Mouse (Mus musculus) limb, embryonic 12.5 days (tissue): Measurements from ENCODE around the gene Gm2a. TPM values are rescaled to one million over a fixed set of nuclear protein-coding genes. Genes with fewer than 3 reads are reported as not detected.

Experiments used
- ATAC-seq: fragments of 200-750 bp; cut with Nextera tagmentation; 2 replicates; pipeline ENCODE4 v1.8.0; 2017; ENCODE audit warnings: low read depth, moderate TSS enrichment; ENCODE audit not compliant: insufficient number of reproducible peaks, insufficient read depth, low FRiP score, low TSS enrichment
- H3K27ac ChIP-seq: fragments of 300-500 bp; sonication (generic); 2 replicates; pipeline ENCODE4 v1.5.1; 2016; ENCODE audit warnings: mild to moderate bottlenecking, moderate library complexity
- H3K27me3 ChIP-seq: fragments of 300-500 bp; sonication (generic); 2 replicates; pipeline ENCODE4 v1.6.1; 2016; ENCODE audit warnings: mild to moderate bottlenecking, moderate library complexity
- H3K36me3 ChIP-seq: fragments of 300-500 bp; sonication (generic); 2 replicates; pipeline ENCODE4 v1.6.1; 2016; ENCODE audit warnings: mild to moderate bottlenecking, moderate library complexity
- H3K4me1 ChIP-seq: fragments of 300-500 bp; sonication (generic); replicated peaks from 2 replicates; pipeline ENCODE4 v1.6.1; 2016
- H3K4me2 ChIP-seq: fragments of 300-500 bp; sonication (generic); 2 replicates; pipeline ENCODE4 v1.6.1; 2016; ENCODE audit warnings: mild to moderate bottlenecking, moderate library complexity
- H3K4me3 ChIP-seq: fragments of 300-500 bp; sonication (generic); replicated peaks from 2 replicates; pipeline ENCODE4 v1.5.1; 2016; ENCODE audit warnings: mild to moderate bottlenecking
- H3K9ac ChIP-seq: fragments of 300-500 bp; sonication (generic); replicated peaks from 2 replicates; pipeline ENCODE4 v1.6.1; 2016; ENCODE audit warnings: mild to moderate bottlenecking, moderate library complexity
- H3K9me3 ChIP-seq: fragments of 300-500 bp; sonication (generic); 2 replicates; pipeline ENCODE4 v1.6.1; 2016; ENCODE audit warnings: mild to moderate bottlenecking, moderate library complexity
- WGBS: fragments of 180-500 bp; shearing (Covaris S2); methylation state at CpG from one replicate; pipeline ENCODE4 v1.1.7; 2016; 5-methylcytosine and 5-hydroxymethylcytosine counted together
- polyA plus RNA-seq: library from polyadenylated mRNA; unstranded; fragments of >200 nt; fragmentation: Nextera tagmentation; extraction: Ambion mirVana; gene quantifications from 2 replicates; pipeline ENCODE4 v1.2.1, GENCODE M21; 2016

The Gm2a gene
- polyA plus RNA-seq, 1 experiment from 2014 or later: 11.1 TPM

GRCm38 (mm10) chr11:55131077-55131742 is 33.3 kb downstream of the Gm2a start:
- no peaks in the 10 kb centered on the region for H3K36me3 ChIP-seq
- H3K27ac ChIP-seq: no peak overlapping the region
- H3K4me3 ChIP-seq: no peak overlapping the region
- no peaks in the 10 kb centered on the region for H3K27me3 ChIP-seq
- no peak overlapping the region for H3K9ac ChIP-seq
- 86% methylated on average over 11 of the region's 11 CpGs for WGBS
- H3K4me1 ChIP-seq: no peaks in the 10 kb centered on the region
- H3K9me3 ChIP-seq: no peaks in the 10 kb centered on the region
- ATAC-seq: no peak
- H3K4me2 ChIP-seq: no peak overlapping the region

- ATAC-seq: no peak
- WGBS: 82% methylated on average over 1 of the region's 1 CpGs
- H3K27me3 ChIP-seq: no peaks in the 10 kb centered on the region
Measured at GRCm38 (mm10) chr11:55131946-55132345, 34.0 kb downstream of the Gm2a start.

GRCm38 (mm10) chr11:55133204-55133603 is 35.3 kb downstream of the Gm2a start:
- Histone ChIP-seq H3K9me3 (no peaks in the 10 kb centered on the region), H3K27ac (no peak overlapping the region), H3K4me2 (no peak overlapping the region), H3K9ac (no peak overlapping the region), H3K36me3 (no peaks in the 10 kb centered on the region), H3K27me3 (no peaks in the 10 kb centered on the region), H3K4me1 (no peaks in the 10 kb centered on the region), H3K4me3 (no peak overlapping the region)
- 84% methylated on average over 1 of the region's 1 CpGs for WGBS
- ATAC-seq: no peak

More at GRCm38 (mm10) chr11:55131946-55132345, 34.0 kb downstream of the Gm2a start:
- Histone ChIP-seq H3K4me3 (no peak overlapping the region), H3K4me1 (no peaks in the 10 kb centered on the region), H3K36me3 (no peaks in the 10 kb centered on the region), H3K9ac (no peak overlapping the region), H3K9me3 (no peaks in the 10 kb centered on the region), H3K4me2 (no peak overlapping the region), H3K27ac (no peak overlapping the region)

GRCm38 (mm10) chr11:55134407-55134806 is 36.5 kb downstream of the Gm2a start:
- no peak overlapping the region for H3K9ac ChIP-seq
- no peak overlapping the region for H3K27ac ChIP-seq
- no peaks in the 10 kb centered on the region for H3K4me1 ChIP-seq
- H3K27me3 ChIP-seq: no peaks in the 10 kb centered on the region
- H3K4me2 ChIP-seq: no peak overlapping the region
- no peaks in the 10 kb centered on the region for H3K9me3 ChIP-seq
- H3K4me3 ChIP-seq: no peak overlapping the region
- H3K36me3 ChIP-seq: no peaks in the 10 kb centered on the region
- 89% methylated on average over 1 of the region's 1 CpGs for WGBS
- no peak for ATAC-seq

GRCm38 (mm10) chr11:55134871-55135270 is 37.0 kb downstream of the Gm2a start:
- 85% methylated on average over 5 of the region's 5 CpGs for WGBS
- Histone ChIP-seq H3K36me3 (no peaks in the 10 kb centered on the region), H3K9me3 (no peaks in the 10 kb centered on the region), H3K9ac (no peak overlapping the region), H3K27me3 (no peaks in the 10 kb centered on the region), H3K4me2 (no peak overlapping the region), H3K27ac (no peak overlapping the region), H3K4me1 (no peaks in the 10 kb centered on the region), H3K4me3 (no peak overlapping the region)
- ATAC-seq: no peak

GRCm38 (mm10) chr11:55136770-55137547 is 39.0 kb downstream of the Gm2a start:
- no peak overlapping the region for H3K9ac ChIP-seq
- H3K27me3 ChIP-seq: no peaks in the 10 kb centered on the region
- no peaks in the 10 kb centered on the region for H3K4me1 ChIP-seq
- WGBS: 82% methylated on average over 15 of the region's 15 CpGs
- H3K4me3 ChIP-seq: no peak overlapping the region
- no peak for ATAC-seq
- H3K36me3 ChIP-seq: no peaks in the 10 kb centered on the region
- H3K4me2 ChIP-seq: no peak overlapping the region
- H3K9me3 ChIP-seq: no peaks in the 10 kb centered on the region
- H3K27ac ChIP-seq: no peak overlapping the region

- Histone ChIP-seq H3K4me1 (no peaks in the 10 kb centered on the region), H3K4me2 (no peak overlapping the region), H3K9ac (no peak overlapping the region), H3K4me3 (no peak overlapping the region), H3K27ac (no peak overlapping the region), H3K36me3 (no peaks in the 10 kb centered on the region), H3K9me3 (no peaks in the 10 kb centered on the region), H3K27me3 (no peaks in the 10 kb centered on the region)
- no peak for ATAC-seq
Measured at GRCm38 (mm10) chr11:55137646-55138045, 39.7 kb downstream of the Gm2a start.

GRCm38 (mm10) chr11:55141502-55141901 is 43.6 kb downstream of the Gm2a start:
- no peak overlapping the region for H3K4me2 ChIP-seq
- no peak overlapping the region for H3K4me3 ChIP-seq
- H3K9ac ChIP-seq: no peak overlapping the region
- no peak overlapping the region for H3K27ac ChIP-seq
- WGBS: 88% methylated on average over 4 of the region's 4 CpGs
- H3K27me3 ChIP-seq: no peaks in the 10 kb centered on the region
- ATAC-seq: no peak
- no peaks in the 10 kb centered on the region for H3K36me3 ChIP-seq
- H3K4me1 ChIP-seq: 0 out of 2 replicates have a peak, but pooled peaks cover 3% of the 10 kb centered on the region
- no peaks in the 10 kb centered on the region for H3K9me3 ChIP-seq

- no peaks in the 10 kb centered on the region for H3K27me3 ChIP-seq
- H3K27ac ChIP-seq: no peak overlapping the region
- H3K9ac ChIP-seq: no peak overlapping the region
- H3K4me2 ChIP-seq: no peak overlapping the region
- WGBS: 41% methylated on average over 5 of the region's 5 CpGs
- H3K9me3 ChIP-seq: no peaks in the 10 kb centered on the region
- no peaks in the 10 kb centered on the region for H3K36me3 ChIP-seq
- H3K4me1 ChIP-seq: 0 out of 2 replicates have a peak, but pooled peaks cover 3% of the 10 kb centered on the region
- ATAC-seq: no peak
- no peak overlapping the region for H3K4me3 ChIP-seq
Measured at GRCm38 (mm10) chr11:55144011-55144410, 46.1 kb downstream of the Gm2a start.

GRCm38 (mm10) chr11:55146855-55147254 is 48.9 kb downstream of the Gm2a start:
- no peak overlapping the region for H3K9ac ChIP-seq
- 0 out of 2 replicates have a peak, but pooled peaks cover 3% of the 10 kb centered on the region for H3K4me1 ChIP-seq
- 86% methylated on average over 1 of the region's 1 CpGs for WGBS
- H3K36me3 ChIP-seq: no peaks in the 10 kb centered on the region
- no peak overlapping the region for H3K27ac ChIP-seq
- no peaks in the 10 kb centered on the region for H3K9me3 ChIP-seq
- no peak overlapping the region for H3K4me3 ChIP-seq
- no peak overlapping the region for H3K4me2 ChIP-seq
- no peak for ATAC-seq
- H3K27me3 ChIP-seq: no peaks in the 10 kb centered on the region

- WGBS: 74% methylated on average over 6 of the region's 6 CpGs
- Histone ChIP-seq H3K9ac (no peak overlapping the region), H3K4me3 (no peak overlapping the region), H3K27ac (no peak overlapping the region), H3K9me3 (no peaks in the 10 kb centered on the region), H3K4me2 (no peak overlapping the region), H3K4me1 (0 out of 2 replicates have a peak, but pooled peaks cover 3% of the 10 kb centered on the region), H3K36me3 (no peaks in the 10 kb centered on the region), H3K27me3 (no peaks in the 10 kb centered on the region)
- no peak for ATAC-seq
Measured at GRCm38 (mm10) chr11:55147423-55147822, 49.5 kb downstream of the Gm2a start.
